Mouse (Mus musculus): ENCODE results near the gene Pkp4. TPM values are rescaled to one million over a fixed set of nuclear protein-coding genes. Genes with fewer than 3 reads are reported as not detected.

The Pkp4 gene
- polyA plus RNA-seq, 1 experiment: 20.4 TPM

GRCm38 (mm10) chr2:59280914-59281562, 120.4 kb downstream of the Pkp4 start:
- H3K4me1 ChIP-seq: peaks cover 36% of the 10 kb centered on the region
- H3K36me3 ChIP-seq (replicated peaks; ENCODE audit: low read length): peaks cover 19% of the 10 kb centered on the region
- H3K9me3 ChIP-seq: no peaks in the 10 kb centered on the region
- H3K27me3 ChIP-seq (replicated peaks): no peaks in the 10 kb centered on the region
- TF ChIP-seq GATA1 (IDR thresholded peaks at IDR 0.05; ENCODE audit: borderline replicate concordance, low read length) (no peak), FLI1 (IDR thresholded peaks at IDR 0.05; ENCODE audit: low read length) (no peak)
- no peak overlapping the region for H3K4me3 ChIP-seq (replicated peaks)

GRCm38 (mm10) chr2:59282966-59283365, 122.3 kb downstream of the Pkp4 start:
- Histone ChIP-seq H3K27me3 (replicated peaks) (no peaks in the 10 kb centered on the region), H3K9me3 (no peaks in the 10 kb centered on the region), H3K4me3 (replicated peaks) (no peak overlapping the region), H3K4me1 (peaks cover 52% of the 10 kb centered on the region), H3K36me3 (replicated peaks; ENCODE audit: low read length) (peaks cover 16% of the 10 kb centered on the region)
- no peak for TF ChIP-seq FLI1 (IDR thresholded peaks at IDR 0.05; ENCODE audit: low read length)
- TF ChIP-seq GATA1 (IDR thresholded peaks at IDR 0.05; ENCODE audit: borderline replicate concordance, low read length): no peak

GRCm38 (mm10) chr2:59284216-59284615, 123.6 kb downstream of the Pkp4 start:
- Histone ChIP-seq H3K36me3 (replicated peaks; ENCODE audit: low read length) (peaks cover 16% of the 10 kb centered on the region), H3K4me3 (replicated peaks) (no peak overlapping the region), H3K9me3 (no peaks in the 10 kb centered on the region), H3K4me1 (peaks cover 52% of the 10 kb centered on the region), H3K27me3 (replicated peaks) (no peaks in the 10 kb centered on the region)
- TF ChIP-seq FLI1 (IDR thresholded peaks at IDR 0.05; ENCODE audit: low read length) (no peak), GATA1 (IDR thresholded peaks at IDR 0.05; ENCODE audit: borderline replicate concordance, low read length) (no peak)

- Histone ChIP-seq H3K27me3 (replicated peaks) (no peaks in the 10 kb centered on the region), H3K36me3 (replicated peaks; ENCODE audit: low read length) (peaks cover 13% of the 10 kb centered on the region), H3K4me1 (peaks cover 59% of the 10 kb centered on the region), H3K9me3 (no peaks in the 10 kb centered on the region), H3K4me3 (replicated peaks) (peak overlapping the region; percentile 56)
- TF ChIP-seq GATA1 (IDR thresholded peaks at IDR 0.05; ENCODE audit: borderline replicate concordance, low read length) (no peak), FLI1 (IDR thresholded peaks at IDR 0.05; ENCODE audit: low read length) (no peak)
Measured at GRCm38 (mm10) chr2:59284734-59285490, 124.3 kb downstream of the Pkp4 start.

GRCm38 (mm10) chr2:59285581-59285980, 124.9 kb downstream of the Pkp4 start:
- peaks cover 11% of the 10 kb centered on the region for H3K36me3 ChIP-seq (replicated peaks; ENCODE audit: low read length)
- no peaks in the 10 kb centered on the region for H3K9me3 ChIP-seq
- H3K4me3 ChIP-seq (replicated peaks): peak overlapping the region; percentile 73

DNA sequence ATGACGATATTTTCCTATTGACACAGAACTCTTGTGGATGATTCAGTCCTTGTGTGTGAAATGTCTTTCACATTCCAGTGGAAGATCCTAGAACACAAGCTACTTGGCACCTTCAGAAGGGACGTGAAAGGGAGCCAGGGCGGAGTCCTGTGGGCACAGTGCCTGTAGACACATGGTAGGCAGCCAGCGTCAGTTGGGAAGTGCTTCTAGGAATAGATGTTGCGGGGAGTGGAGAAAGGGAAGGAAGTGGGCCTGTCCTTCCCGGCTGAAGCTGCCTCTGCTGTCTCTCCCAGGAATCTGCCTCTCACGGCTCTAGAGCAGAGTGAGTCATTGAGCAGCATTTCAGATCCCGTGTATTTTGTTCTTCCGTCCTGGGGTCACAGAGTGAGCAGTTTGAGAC, 125.6 kb downstream of the Pkp4 start:
- Histone ChIP-seq H3K27me3 (replicated peaks) (no peaks in the 10 kb centered on the region), H3K9me3 (no peaks in the 10 kb centered on the region), H3K4me3 (replicated peaks) (peak overlapping the region; percentile 75), H3K36me3 (replicated peaks; ENCODE audit: low read length) (peaks cover 11% of the 10 kb centered on the region), H3K4me1 (peaks cover 59% of the 10 kb centered on the region)
- TF ChIP-seq GATA1 (IDR thresholded peaks at IDR 0.05; ENCODE audit: borderline replicate concordance, low read length): no peak
- no peak for TF ChIP-seq FLI1 (IDR thresholded peaks at IDR 0.05; ENCODE audit: low read length)

More at GRCm38 (mm10) chr2:59285581-59285980, 124.9 kb downstream of the Pkp4 start:
- TF ChIP-seq GATA1 (IDR thresholded peaks at IDR 0.05; ENCODE audit: borderline replicate concordance, low read length) (no peak), FLI1 (IDR thresholded peaks at IDR 0.05; ENCODE audit: low read length) (no peak)
- Histone ChIP-seq H3K27me3 (replicated peaks) (no peaks in the 10 kb centered on the region), H3K4me1 (peaks cover 59% of the 10 kb centered on the region)

- no peak overlapping the region for H3K4me3 ChIP-seq (replicated peaks)
- TF ChIP-seq FLI1 (IDR thresholded peaks at IDR 0.05; ENCODE audit: low read length): no peak
- TF ChIP-seq GATA1 (IDR thresholded peaks at IDR 0.05; ENCODE audit: borderline replicate concordance, low read length): no peak
- H3K36me3 ChIP-seq (replicated peaks; ENCODE audit: low read length): peaks cover 11% of the 10 kb centered on the region
- H3K4me1 ChIP-seq: peaks cover 52% of the 10 kb centered on the region
- no peaks in the 10 kb centered on the region for H3K9me3 ChIP-seq
- no peaks in the 10 kb centered on the region for H3K27me3 ChIP-seq (replicated peaks)
Measured at GRCm38 (mm10) chr2:59287630-59288029, 127.0 kb downstream of the Pkp4 start.

DNA sequence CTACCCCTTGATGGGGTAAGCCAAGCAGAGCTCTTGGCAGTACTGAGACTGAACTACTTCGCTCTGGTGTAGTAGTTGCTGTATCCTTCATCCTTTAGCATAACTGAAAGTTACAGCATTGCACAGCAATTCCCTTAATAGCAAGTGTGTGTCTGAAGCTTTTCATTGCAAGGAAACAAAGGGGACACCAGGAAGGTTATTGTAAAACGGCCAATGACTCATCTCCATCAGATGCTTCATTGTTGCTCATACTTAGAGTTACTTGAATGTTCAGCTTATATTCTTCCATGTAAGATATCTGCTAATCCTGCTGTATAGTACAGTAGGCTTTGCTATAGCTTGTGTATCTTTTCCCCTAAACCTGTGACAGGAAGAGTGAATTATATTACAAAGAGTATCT, 128.8 kb downstream of the Pkp4 start:
- H3K36me3 ChIP-seq (replicated peaks; ENCODE audit: low read length): peaks cover 9% of the 10 kb centered on the region
- H3K9me3 ChIP-seq: no peaks in the 10 kb centered on the region
- no peaks in the 10 kb centered on the region for H3K27me3 ChIP-seq (replicated peaks)
- no peak overlapping the region for H3K4me3 ChIP-seq (replicated peaks)
- no peak for TF ChIP-seq FLI1 (IDR thresholded peaks at IDR 0.05; ENCODE audit: low read length)
- TF ChIP-seq GATA1 (IDR thresholded peaks at IDR 0.05; ENCODE audit: borderline replicate concordance, low read length): no peak
- peaks cover 37% of the 10 kb centered on the region for H3K4me1 ChIP-seq

GRCm38 (mm10) chr2:59290391-59290790, 129.7 kb downstream of the Pkp4 start:
- Histone ChIP-seq H3K27me3 (replicated peaks) (no peaks in the 10 kb centered on the region), H3K9me3 (no peaks in the 10 kb centered on the region), H3K4me3 (replicated peaks) (no peak overlapping the region), H3K4me1 (peaks cover 27% of the 10 kb centered on the region), H3K36me3 (replicated peaks; ENCODE audit: low read length) (peaks cover 11% of the 10 kb centered on the region)
- TF ChIP-seq GATA1 (IDR thresholded peaks at IDR 0.05; ENCODE audit: borderline replicate concordance, low read length) (no peak), FLI1 (IDR thresholded peaks at IDR 0.05; ENCODE audit: low read length) (no peak)

- Histone ChIP-seq H3K36me3 (replicated peaks; ENCODE audit: low read length) (peaks cover 14% of the 10 kb centered on the region), H3K4me1 (peaks cover 13% of the 10 kb centered on the region), H3K4me3 (replicated peaks) (no peak overlapping the region), H3K9me3 (no peaks in the 10 kb centered on the region), H3K27me3 (replicated peaks) (no peaks in the 10 kb centered on the region)
- TF ChIP-seq GATA1 (IDR thresholded peaks at IDR 0.05; ENCODE audit: borderline replicate concordance, low read length) (no peak), FLI1 (IDR thresholded peaks at IDR 0.05; ENCODE audit: low read length) (no peak)
Measured at GRCm38 (mm10) chr2:59299831-59300230, 139.2 kb downstream of the Pkp4 start.
